Mouse (Mus musculus) mesoderm, embryonic 11.5 days (tissue): ENCODE measurements around the gene Tmem140.
A peak's percentile ranks its signal among the peaks of the same experiment; 100 is the strongest.

Experiments
- DNase-seq: peaks from one replicate; pipeline ENCODE4 v3.0.0-alpha.2; 2012; ENCODE audit warnings: low read depth, low spot score

Tmem140 gene

GRCm38 (mm10) chr6:34907696-34908260, 44.8 kb downstream of the Tmem140 start:
- DNase-seq, result no peak

- no peak for DNase-seq
Observed at GRCm38 (mm10) chr6:34909631-34910345, 46.8 kb downstream of the Tmem140 start.

GRCm38 (mm10) chr6:34910371-34911219, 47.6 kb downstream of the Tmem140 start, which contains the start of gene Wdr91:
Wdr91 (minus strand) TSS chr6:34910876.
- peak; percentile 94 for DNase-seq

GRCm38 (mm10) chr6:34913341-34914040, 50.5 kb downstream of the Tmem140 start:
- DNase-seq, result no peak

- no peak for DNase-seq
Observed at GRCm38 (mm10) chr6:34914462-34914861, 51.5 kb downstream of the Tmem140 start.

GRCm38 (mm10) chr6:34919146-34919545, 56.2 kb downstream of the Tmem140 start:
- no peak for DNase-seq

GRCm38 (mm10) chr6:34919956-34920355, 57.0 kb downstream of the Tmem140 start, which contains the start of gene Stra8:
Stra8 (plus strand) TSS chr6:34920163.
- no peak for DNase-seq

- no peak for DNase-seq
Observed at GRCm38 (mm10) chr6:34920631-34921030, 57.7 kb downstream of the Tmem140 start.

GRCm38 (mm10) chr6:34921941-34922340, 59.0 kb downstream of the Tmem140 start:
- peak; percentile 52 for DNase-seq
